Mouse (Mus musculus) neural tube, embryonic 15.5 days (tissue): ENCODE measurements at regions not wholly inside any gene's neighbourhood (a gene's known extent, or its start where the extent isn't known, plus 50 kb on each side); places are given as distances from the start of the nearest gene placed in this dataset.

Experiments used
- ATAC-seq: fragments of 200-750 bp; cut with Nextera tagmentation; 2 replicates; pipeline ENCODE4 v1.8.0; 2017; ENCODE audit warnings: mild to moderate bottlenecking, moderate TSS enrichment, moderate library complexity; ENCODE audit not compliant: low FRiP score
- H3K27ac ChIP-seq: fragments of 300-500 bp; sonication (generic); replicated peaks from 2 replicates; pipeline ENCODE4 v1.5.1; 2015; ENCODE audit warnings: mild to moderate bottlenecking, inconsistent platforms
- H3K27me3 ChIP-seq: fragments of 300-500 bp; sonication (generic); replicated peaks from 2 replicates; pipeline ENCODE4 v1.6.1; 2015; ENCODE audit warnings: inconsistent platforms
- H3K36me3 ChIP-seq: fragments of 300-500 bp; sonication (generic); 2 replicates; pipeline ENCODE4 v1.6.1; 2015; ENCODE audit warnings: inconsistent platforms
- H3K4me1 ChIP-seq: fragments of 300-500 bp; sonication (generic); 2 replicates; pipeline ENCODE4 v1.6.1; 2015; ENCODE audit warnings: inconsistent platforms
- H3K4me2 ChIP-seq: fragments of 300-500 bp; sonication (generic); 2 replicates; pipeline ENCODE4 v1.6.1; 2015; ENCODE audit warnings: inconsistent platforms, mild to moderate bottlenecking, moderate library complexity
- H3K4me3 ChIP-seq: fragments of 300-500 bp; sonication (generic); replicated peaks from 2 replicates; pipeline ENCODE4 v1.5.1; 2015; ENCODE audit warnings: mild to moderate bottlenecking, inconsistent platforms
- H3K9ac ChIP-seq: fragments of 300-500 bp; sonication (generic); replicated peaks from 2 replicates; pipeline ENCODE4 v1.6.1; 2015; ENCODE audit warnings: mild to moderate bottlenecking, inconsistent platforms
- H3K9me3 ChIP-seq: fragments of 300-500 bp; sonication (generic); replicated peaks from 2 replicates; pipeline ENCODE4 v1.6.1; 2016; ENCODE audit warnings: inconsistent platforms
- WGBS: fragments of 180-500 bp; shearing (Covaris S2); methylation state at CpG from one replicate; pipeline ENCODE4 v1.1.7; 2015; ENCODE audit warnings: mixed read lengths; 5-methylcytosine and 5-hydroxymethylcytosine counted together

DNA sequence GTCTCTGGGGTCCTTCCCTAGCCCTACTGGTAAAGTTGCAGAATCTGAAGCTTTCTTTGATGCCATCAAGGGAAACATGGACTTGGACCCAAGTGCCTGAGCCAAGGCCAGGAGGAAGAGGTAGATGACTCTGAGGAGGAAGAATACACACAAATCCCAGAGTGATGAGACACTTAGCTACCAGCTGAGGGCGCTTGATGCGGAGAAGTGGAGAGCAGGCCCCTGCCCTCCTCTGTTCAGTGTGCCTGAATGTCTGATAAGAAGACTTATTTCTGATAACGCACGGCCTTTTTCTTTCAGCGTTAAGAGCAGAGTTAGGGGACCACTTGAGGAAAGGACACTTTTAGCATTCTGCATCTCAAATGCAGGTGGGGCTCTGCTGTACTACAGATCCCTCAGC lies 113.9 kb upstream of the 4931429L15Rik start:
- no peak overlapping the region for H3K27ac ChIP-seq
- H3K9me3 ChIP-seq: 0 out of 2 replicates have a peak, but pooled peaks cover 11% of the 10 kb centered on the region
- H3K4me2 ChIP-seq: no peak overlapping the region
- H3K9ac ChIP-seq: no peak overlapping the region
- no peak overlapping the region for H3K4me3 ChIP-seq
- H3K4me1 ChIP-seq: no peaks in the 10 kb centered on the region
- no peaks in the 10 kb centered on the region for H3K36me3 ChIP-seq
- no peaks in the 10 kb centered on the region for H3K27me3 ChIP-seq
- 86% methylated on average over 5 of the region's 5 CpGs for whole genome bisulfite sequencing
- no peak for ATAC-seq

DNA sequence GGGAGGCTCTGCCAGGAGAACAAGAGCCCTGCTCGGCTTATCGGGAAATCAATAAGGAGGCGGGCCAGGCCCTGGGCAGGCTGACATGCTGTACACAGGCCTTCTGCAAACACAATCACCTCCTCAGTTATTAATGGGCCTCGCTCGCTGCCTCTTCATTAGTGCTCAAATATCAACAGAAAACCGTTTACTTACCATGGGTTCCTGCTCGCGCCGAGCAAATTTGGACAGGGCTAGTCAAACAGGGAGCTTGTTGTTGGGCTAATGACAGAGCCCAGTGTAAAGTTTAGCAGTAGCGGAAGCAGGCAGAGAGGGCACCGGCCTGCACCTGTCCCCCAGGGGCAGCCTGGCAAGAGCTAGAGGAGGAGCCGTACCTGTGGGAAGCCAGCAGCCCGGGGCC lies 111.3 kb upstream of the 4931429L15Rik start:
- Histone ChIP-seq H3K27me3 (0 out of 2 replicates have a peak, but pooled peaks cover 2% of the 10 kb centered on the region), H3K36me3 (no peaks in the 10 kb centered on the region), H3K4me2 (no peak overlapping the region), H3K9me3 (0 out of 2 replicates have a peak, but pooled peaks cover 11% of the 10 kb centered on the region), H3K9ac (no peak overlapping the region), H3K4me3 (no peak overlapping the region), H3K27ac (no peak overlapping the region), H3K4me1 (no peaks in the 10 kb centered on the region)
- 74% methylated on average over 13 of the region's 13 CpGs for WGBS
- ATAC-seq: no peak

DNA sequence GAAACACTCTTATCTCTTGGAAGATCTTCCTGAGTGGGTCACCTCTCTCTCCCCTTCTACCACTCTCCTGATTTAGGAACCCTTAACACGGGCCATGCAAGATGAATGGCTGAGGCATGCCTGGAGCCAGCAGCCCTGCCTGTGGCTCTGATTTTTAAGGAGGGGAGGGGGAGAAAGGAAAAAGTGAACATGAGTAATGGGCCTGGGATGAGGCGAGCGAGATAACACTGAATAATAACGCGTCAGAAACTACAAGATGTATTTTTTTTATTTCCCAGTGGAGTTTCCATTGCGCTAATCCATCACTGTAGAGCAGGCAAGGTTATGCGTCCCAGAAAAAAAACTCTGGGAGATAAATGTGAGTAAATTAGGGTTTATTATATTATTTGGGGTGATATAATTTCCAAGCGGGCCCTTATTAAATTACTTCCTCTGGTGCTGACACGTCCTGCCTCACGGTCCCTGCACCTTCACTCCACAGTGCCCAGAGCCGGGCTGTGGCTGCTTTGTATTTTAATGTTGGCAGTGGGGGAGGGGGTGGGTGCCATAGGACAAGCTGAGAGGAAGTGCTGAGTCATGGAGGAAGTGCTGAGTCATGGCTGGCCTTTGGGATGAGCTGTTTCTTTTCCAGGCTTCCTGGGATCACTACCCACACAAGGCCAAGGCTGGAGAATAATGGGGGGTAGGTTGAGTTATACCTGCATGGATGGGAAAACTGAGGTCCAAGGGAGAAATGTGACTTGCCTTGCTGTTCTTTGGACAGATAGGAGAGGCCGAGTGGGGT lies 103.6 kb upstream of the 4931429L15Rik start:
- Histone ChIP-seq H3K27me3 (0 out of 2 replicates have a peak, but pooled peaks cover 2% of the 10 kb centered on the region), H3K9me3 (no peaks in the 10 kb centered on the region), H3K4me3 (no peak overlapping the region), H3K9ac (no peak overlapping the region), H3K4me2 (no peak overlapping the region), H3K36me3 (no peaks in the 10 kb centered on the region), H3K4me1 (peaks cover 7% of the 10 kb centered on the region; the same call in 1 of the 2 replicates), H3K27ac (no peak overlapping the region)
- no peak for ATAC-seq
- 60% methylated on average over 12 of the region's 12 CpGs for WGBS

DNA sequence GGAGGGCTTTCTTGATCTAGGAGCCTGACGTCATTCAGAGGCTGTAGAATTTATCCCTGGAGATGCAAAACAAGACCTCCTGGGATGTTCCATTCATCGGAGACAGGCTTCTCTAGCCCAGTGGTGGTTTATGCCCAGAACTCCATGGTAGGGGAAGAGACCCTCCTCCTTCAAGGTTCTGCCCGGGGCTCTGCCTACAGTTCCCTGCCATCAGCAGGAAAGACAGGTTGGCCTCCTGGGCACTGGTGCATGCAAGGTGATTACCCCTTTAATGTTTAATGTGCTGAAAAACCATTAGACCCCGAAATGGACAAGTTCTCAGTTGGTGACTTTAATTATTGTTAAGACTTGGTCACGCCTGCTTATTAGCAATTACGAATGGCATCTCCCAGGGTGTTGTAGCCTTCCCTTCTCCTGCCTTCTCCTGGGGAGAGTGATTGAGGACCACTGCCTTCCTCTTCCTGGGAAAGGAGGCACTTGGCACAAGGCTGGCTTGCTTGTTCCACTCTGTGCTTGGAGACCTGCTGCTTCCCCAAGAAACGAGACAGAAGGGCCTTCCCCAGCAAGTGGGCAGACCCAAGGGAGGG lies 102.0 kb upstream of the 4931429L15Rik start:
- Histone ChIP-seq H3K9me3 (no peaks in the 10 kb centered on the region), H3K4me1 (peaks cover 7% of the 10 kb centered on the region; the same call in 1 of the 2 replicates), H3K27me3 (no peaks in the 10 kb centered on the region), H3K4me2 (no peak overlapping the region), H3K27ac (no peak overlapping the region), H3K36me3 (no peaks in the 10 kb centered on the region), H3K4me3 (no peak overlapping the region), H3K9ac (no peak overlapping the region)
- 23% methylated on average over 7 of the region's 7 CpGs for WGBS
- no peak for ATAC-seq

DNA sequence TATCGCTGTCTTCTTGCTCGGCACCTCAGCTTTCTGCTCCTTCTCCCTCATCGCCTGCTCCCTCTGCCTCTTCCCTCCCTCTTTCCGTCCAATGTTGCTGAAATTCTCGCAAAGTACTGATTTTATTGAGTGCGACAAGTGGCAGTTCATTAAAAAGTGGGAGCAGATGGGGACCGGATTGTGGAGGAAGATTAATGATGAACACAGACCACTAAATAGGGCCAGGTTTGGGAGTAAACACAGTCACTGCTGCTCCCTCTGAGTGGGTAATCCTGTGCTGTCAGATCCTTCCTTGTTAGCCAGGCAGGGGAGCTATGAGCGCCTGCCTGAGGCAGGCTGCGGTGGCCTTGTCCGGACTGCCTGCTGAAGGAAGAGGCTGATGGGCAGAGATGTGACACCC lies 91.9 kb upstream of the 4931429L15Rik start:
- Histone ChIP-seq H3K9ac (no peak overlapping the region), H3K4me2 (no peak overlapping the region), H3K27me3 (peaks cover 5% of the 10 kb centered on the region), H3K9me3 (no peaks in the 10 kb centered on the region), H3K4me3 (no peak overlapping the region), H3K36me3 (no peaks in the 10 kb centered on the region), H3K4me1 (no peaks in the 10 kb centered on the region), H3K27ac (no peak overlapping the region)
- WGBS: 74% methylated on average over 10 of the region's 10 CpGs
- ATAC-seq: no peak

DNA sequence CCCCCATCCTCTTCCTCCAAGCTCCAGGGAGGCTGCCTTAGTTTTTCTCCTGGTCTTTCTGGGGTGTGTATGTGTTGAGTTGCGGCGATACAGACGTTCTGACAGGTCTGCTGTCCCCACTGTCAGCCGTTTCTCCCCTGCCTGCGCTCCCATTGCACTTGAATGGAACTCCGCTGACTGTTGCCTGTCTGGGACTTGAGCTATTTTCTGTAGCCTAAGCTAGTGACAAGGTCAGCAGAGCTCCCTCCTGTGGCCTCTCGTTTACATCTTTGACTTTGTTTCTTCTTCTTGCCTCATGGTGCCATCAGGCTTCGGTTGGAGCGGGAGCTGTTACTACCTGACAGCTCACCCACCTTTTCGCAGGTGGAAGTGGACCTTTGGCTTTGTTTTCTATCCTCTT lies 89.0 kb upstream of the 4931429L15Rik start:
- WGBS: 80% methylated on average over 10 of the region's 10 CpGs
- no peaks in the 10 kb centered on the region; the same call in 1 of the 2 replicates for H3K27me3 ChIP-seq
- ATAC-seq: no peak
- H3K9ac ChIP-seq: no peak overlapping the region
- no peak overlapping the region for H3K27ac ChIP-seq
- no peaks in the 10 kb centered on the region for H3K4me1 ChIP-seq
- H3K9me3 ChIP-seq: no peaks in the 10 kb centered on the region
- H3K36me3 ChIP-seq: no peaks in the 10 kb centered on the region
- H3K4me2 ChIP-seq: no peak overlapping the region
- no peak overlapping the region for H3K4me3 ChIP-seq

DNA sequence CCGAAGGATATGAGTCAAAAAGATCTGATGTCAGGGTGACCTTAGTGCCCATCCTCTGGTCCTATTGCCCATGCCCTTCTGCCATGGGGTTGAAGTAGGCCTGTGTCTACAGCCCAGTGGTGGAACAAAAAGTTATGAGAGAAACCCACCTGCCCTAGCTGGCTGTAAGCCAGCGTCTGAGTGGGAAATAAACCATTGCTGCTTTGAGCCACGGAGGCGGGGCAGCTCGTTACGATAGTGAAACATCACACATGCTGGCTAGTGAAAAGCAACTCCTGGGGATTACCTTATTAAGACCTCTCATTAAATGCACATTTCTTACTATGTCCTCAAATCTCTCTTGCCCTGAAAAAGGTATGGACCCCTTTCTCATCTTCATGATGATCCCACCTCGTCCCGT lies 86.8 kb upstream of the 4931429L15Rik start:
- Histone ChIP-seq H3K9ac (no peak overlapping the region), H3K4me1 (no peaks in the 10 kb centered on the region), H3K27me3 (no peaks in the 10 kb centered on the region; the same call in 1 of the 2 replicates), H3K4me2 (no peak overlapping the region), H3K4me3 (no peak overlapping the region), H3K27ac (no peak overlapping the region), H3K36me3 (no peaks in the 10 kb centered on the region), H3K9me3 (no peaks in the 10 kb centered on the region)
- WGBS: 59% methylated on average over 8 of the region's 8 CpGs
- ATAC-seq: no peak

DNA sequence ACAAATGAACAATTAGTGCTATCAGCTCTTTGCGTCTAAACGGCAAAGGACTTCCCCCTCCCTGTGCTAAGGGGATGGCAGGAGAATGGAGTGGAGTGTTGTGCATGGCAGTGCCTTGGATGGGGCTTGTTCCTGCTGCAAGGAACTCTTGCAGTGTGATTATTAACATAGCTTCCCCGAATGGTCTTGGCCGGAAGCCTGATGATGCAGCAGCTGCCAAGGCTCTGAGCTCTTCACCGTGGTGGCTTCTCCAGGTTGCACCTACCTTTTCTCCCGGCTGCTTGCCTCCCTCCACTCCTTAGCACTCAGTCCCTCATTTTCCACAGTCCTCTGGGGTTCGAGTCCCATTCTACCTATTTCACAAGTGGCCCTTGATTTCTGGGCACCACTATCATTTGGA lies 76.8 kb upstream of the 4931429L15Rik start:
- H3K4me2 ChIP-seq: no peak overlapping the region
- H3K9me3 ChIP-seq: no peaks in the 10 kb centered on the region
- 71% methylated on average over 7 of the region's 7 CpGs for WGBS
- peaks cover 27% of the 10 kb centered on the region; the same call in 1 of the 2 replicates for H3K27me3 ChIP-seq
- no peak for ATAC-seq
- no peak overlapping the region for H3K27ac ChIP-seq
- H3K4me3 ChIP-seq: no peak overlapping the region
- no peak overlapping the region for H3K9ac ChIP-seq
- no peaks in the 10 kb centered on the region for H3K36me3 ChIP-seq
- H3K4me1 ChIP-seq: peaks cover 8% of the 10 kb centered on the region

DNA sequence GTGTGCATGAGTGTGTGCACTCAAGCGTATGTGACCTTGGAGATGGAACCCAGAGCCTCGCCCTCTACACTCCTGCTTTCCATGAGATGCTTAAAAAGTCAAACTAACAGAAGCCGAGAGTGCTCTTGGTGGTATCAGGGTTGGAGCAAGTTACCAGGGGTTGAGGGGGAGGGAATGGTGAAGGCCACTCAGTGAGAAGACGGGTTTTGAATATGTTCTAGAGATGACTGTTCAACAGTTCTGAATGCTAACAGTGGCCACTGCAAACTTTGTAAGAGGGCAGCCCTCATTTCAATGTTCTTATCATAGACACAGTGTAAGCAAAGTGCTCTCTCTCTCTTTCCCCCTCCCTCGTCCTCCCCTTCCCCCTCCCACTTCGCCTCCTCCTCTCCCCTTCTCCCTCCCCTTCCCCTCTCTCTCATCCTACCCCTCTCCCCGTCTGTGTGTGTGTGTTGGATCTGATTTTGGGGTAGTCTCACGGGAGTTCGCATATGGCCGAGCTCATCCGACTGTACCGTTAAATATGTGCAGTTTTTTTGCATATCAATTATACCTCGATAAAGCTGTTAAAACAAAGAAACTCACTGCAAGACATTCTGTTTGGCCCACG lies 75.5 kb upstream of the 4931429L15Rik start:
- Histone ChIP-seq H3K27ac (no peak overlapping the region), H3K36me3 (no peaks in the 10 kb centered on the region), H3K4me3 (no peak overlapping the region), H3K9ac (no peak overlapping the region), H3K9me3 (no peaks in the 10 kb centered on the region), H3K4me2 (no peak overlapping the region), H3K27me3 (peaks cover 27% of the 10 kb centered on the region; the same call in 1 of the 2 replicates), H3K4me1 (peaks cover 8% of the 10 kb centered on the region)
- ATAC-seq: no peak
- WGBS: 52% methylated on average over 13 of the region's 14 CpGs

DNA sequence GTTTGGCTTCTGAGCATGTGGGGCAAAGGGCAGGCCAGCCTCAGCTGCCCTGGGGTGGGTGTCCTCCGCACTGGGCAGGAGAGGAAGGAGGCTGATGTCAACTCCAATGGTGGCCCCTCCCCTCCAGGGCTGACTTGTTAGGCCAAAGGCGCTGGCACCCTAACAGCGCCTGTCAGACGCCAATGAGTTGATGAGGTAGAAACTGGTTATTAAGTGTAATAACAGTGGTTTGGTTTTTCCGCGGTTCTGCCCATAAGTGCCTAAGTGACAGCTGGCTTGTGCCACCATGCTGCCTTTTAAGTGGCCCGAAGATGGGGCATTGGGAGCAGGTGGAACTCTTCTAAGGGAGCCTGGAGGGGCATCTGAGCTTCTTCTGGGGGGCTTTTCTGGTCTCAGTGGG lies 74.5 kb upstream of the 4931429L15Rik start:
- peaks cover 27% of the 10 kb centered on the region; the same call in 1 of the 2 replicates for H3K27me3 ChIP-seq
- ATAC-seq: no peak
- H3K27ac ChIP-seq: no peak overlapping the region
- no peaks in the 10 kb centered on the region for H3K9me3 ChIP-seq
- no peak overlapping the region for H3K4me2 ChIP-seq
- no peak overlapping the region for H3K9ac ChIP-seq
- H3K4me3 ChIP-seq: no peak overlapping the region
- no peaks in the 10 kb centered on the region for H3K36me3 ChIP-seq
- WGBS: 77% methylated on average over 7 of the region's 7 CpGs
- H3K4me1 ChIP-seq: peaks cover 14% of the 10 kb centered on the region

DNA sequence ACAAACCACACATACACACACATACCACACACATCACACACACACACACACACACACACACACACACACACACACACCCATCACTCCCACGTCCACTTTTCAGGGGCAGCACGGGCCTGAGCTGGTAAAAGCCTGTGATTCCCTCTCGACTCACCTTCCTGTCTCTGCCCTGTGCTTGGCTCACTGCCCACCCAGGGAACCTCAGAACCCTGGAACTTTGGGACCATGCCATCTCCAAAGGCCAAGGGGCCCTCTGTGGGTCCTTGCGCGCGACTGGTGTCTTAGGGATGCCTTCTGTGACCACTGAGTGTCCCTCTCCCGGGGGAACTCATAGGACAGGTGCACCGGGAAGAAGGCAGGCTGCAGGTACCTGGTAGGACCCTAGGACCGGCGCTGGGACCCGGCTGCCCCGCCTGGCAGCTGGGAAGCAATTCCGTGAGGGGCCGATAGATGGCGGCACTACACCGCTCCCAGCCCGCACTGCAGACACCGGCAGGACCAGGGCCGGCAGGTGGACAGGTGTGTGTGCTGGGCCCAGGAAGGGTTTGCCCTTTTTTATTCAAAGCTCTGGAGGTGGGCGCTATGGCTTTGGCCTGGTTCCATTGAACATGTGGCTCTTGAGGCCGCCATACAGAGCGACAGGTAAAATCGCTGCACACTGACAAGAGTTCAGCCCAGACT lies 73.0 kb upstream of the 4931429L15Rik start:
- 0 out of 2 replicates have a peak, but pooled peaks have one; percentile 10 for ATAC-seq
- Histone ChIP-seq H3K27ac (no peak overlapping the region), H3K27me3 (peaks cover 27% of the 10 kb centered on the region; the same call in 1 of the 2 replicates), H3K4me2 (peak overlapping the region; percentile 20), H3K36me3 (no peaks in the 10 kb centered on the region), H3K4me3 (no peak overlapping the region), H3K9me3 (no peaks in the 10 kb centered on the region), H3K9ac (no peak overlapping the region), H3K4me1 (peaks cover 23% of the 10 kb centered on the region)
- 5% methylated on average over 23 of the region's 23 CpGs for WGBS
